Mouse (Mus musculus): ENCODE measurements around the gene Notch2.

- no peak for TF ChIP-seq CTCF (IDR thresholded peaks at IDR 0.05)
- no peak for TF ChIP-seq POLR2A (IDR thresholded peaks at IDR 0.05; ENCODE audit: insufficient read depth, low read depth, low read length)
- TF ChIP-seq EP300 (IDR thresholded peaks at IDR 0.05; ENCODE audit: insufficient read depth, low read depth, low read length), result no peak
These were observed 91.6 kb downstream of the Notch2 start for GRCm38 (mm10) chr3:98104851-98105471.

Measured in heart, adult 2 months (tissue).